Mouse (Mus musculus) 416B (cell line): ENCODE measurements around the gene Ehmt1.

Experiments used
- DNase-seq: peaks from one replicate; pipeline ENCODE4 v3.0.0; 2011; ENCODE audit warnings: low read depth

Ehmt1 gene

DNA sequence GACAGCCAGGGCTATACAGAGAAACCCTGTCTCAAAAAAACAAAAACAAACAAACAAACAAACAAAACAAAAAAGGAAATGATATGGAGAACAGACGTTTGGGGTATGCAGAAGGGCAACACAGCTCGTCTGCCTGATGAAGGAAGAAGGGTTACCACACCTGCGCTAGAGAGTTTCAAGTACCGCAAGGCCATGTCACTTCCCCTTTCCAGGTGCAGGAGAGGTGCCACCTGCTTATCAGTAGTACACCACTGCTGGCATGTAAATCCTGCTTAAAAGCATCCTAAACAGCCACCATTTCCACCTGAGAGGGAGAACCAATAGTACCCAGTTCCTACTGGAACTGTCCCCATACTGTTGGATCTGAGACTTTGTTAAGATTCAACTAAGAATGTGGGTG is 113.8 kb downstream of the Ehmt1 start:
- DNase-seq, result no peak

DNA sequence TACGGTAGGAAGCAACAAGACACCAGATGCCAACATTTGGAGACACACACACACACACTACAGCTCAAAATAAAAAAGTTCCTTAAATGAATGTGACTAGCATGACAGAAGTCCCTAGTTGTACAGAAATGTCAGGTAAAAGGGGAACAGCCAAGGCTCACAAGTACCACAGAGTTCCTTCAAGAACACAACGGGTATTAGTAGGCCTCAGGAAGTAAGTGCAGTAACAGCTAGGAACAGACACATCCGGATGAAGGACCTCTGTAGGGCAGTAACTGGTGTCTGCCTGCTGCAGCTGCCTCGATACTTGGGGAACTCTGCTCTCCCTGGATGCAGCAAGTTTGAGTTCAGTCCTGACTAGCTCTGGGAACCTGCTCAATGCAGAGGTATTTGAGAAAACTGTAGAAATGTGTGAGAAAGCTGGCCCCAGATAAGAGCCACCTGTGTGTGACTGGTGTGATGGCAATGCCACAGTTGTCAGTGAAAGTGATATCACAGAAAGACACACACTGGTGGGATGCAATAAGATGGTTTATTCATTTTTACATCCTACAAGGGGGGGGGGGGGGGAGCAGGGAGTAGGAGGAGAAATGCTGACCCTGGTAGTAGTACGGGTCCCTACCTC is 122.5 kb downstream of the Ehmt1 start:
- no peak for DNase-seq

DNA sequence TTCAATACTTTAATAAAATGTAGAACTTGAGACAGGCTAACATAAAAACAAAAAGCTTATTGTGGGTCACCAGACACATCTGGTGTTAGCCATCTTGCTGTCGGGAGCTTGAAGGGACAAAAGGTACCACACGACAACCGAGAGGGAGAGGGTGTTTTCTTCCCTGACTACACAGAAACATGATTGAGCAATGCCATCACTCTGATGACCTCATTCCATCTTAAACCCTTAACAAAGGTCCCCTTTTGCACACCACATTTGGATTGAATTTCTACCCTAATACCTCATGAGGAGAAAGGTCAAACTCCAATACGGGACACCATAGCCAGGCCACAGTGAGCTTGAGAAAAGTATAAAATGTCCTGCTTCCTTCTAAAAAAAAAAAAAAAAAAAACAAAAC is 132.2 kb downstream of the Ehmt1 start:
- no peak for DNase-seq

DNA sequence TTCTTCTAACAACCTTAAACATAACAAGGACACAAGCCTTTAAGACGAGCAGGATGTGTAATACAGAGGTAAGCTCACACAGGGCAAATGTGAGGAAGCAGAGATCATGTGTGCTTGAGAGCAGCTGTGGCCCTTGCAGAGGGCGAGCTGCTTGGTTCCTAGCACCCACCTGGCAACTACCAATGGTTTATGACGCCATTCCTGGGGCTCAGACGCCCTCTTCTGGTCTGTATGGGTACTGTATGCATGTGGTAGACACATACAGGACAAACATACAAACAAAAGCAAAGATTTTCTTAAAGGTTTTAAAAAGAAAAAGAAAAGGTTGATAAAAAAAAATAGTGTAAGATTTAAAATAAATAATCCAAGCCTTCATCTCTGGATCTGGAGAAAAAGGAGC is 138.2 kb downstream of the Ehmt1 start:
- DNase-seq, result no peak

DNA sequence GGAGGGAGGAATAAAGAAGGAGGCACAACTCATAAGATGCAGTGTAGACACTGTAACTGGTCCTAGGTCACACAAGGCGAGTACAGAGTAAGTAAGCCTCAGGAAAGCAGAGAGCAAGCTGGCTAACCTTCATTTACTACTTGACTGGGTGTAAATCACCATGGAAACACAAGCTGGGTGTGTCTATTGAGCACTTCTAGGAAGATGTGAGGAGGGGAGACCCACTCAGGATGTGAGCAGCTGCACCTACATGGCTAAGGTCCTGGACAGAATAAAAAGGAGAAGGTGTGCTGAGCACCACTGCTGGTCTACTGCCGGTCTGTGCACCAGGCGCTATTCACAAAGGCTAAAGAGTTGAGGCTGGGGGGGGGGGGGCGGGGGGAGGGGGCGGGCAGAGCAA is 142.6 kb downstream of the Ehmt1 start:
- DNase-seq, result no peak

DNA sequence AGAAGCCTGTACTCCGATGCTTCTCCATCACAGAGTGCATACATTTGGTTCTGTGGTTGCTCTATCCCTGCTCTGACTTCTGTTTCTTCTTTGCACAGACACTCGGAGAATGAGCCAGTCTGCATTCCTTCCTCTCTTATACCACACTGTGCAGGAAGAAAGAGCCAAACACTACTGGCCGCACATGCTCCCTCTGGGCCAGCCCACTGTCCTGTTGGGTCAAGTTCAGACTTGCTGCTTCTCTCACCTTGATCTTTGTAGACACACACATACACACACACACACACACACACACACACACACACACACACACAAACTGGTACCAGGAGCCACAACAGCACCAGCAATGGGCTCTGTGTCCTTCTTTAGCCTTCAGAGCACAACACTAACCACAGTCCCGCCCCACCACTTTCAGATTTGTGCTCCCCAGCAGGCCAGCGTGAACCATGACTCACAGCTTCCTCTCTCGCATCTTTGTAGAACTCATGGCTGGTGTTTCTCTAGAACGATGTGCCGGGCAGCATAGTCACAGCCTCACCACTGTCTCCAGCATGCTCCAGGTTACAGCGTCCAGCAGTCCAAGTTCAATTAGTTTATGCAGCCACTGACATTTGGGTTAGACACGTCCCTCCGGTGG is 143.3 kb downstream of the Ehmt1 start:
- DNase-seq, result peak; percentile 82

DNA sequence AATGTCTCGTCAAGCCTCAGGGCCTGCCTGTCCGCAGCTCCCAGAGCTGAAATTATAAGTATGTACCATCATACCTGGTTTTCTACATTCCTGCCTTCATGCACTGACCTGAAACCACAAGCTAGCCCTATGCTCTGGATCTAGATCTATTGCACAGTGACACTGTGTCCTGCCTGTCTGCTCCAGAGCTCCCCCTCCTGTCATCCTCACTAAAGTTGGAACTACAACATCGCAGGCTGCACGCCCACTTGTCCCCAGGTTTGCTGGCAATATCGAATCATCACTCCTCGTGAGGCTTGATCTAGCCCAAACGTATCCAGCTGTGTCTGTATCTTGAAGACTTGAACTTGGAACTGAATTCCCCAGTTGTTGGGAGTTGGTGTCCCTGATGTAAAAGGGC is 144.6 kb downstream of the Ehmt1 start:
- DNase-seq, result peak; percentile 27

DNA sequence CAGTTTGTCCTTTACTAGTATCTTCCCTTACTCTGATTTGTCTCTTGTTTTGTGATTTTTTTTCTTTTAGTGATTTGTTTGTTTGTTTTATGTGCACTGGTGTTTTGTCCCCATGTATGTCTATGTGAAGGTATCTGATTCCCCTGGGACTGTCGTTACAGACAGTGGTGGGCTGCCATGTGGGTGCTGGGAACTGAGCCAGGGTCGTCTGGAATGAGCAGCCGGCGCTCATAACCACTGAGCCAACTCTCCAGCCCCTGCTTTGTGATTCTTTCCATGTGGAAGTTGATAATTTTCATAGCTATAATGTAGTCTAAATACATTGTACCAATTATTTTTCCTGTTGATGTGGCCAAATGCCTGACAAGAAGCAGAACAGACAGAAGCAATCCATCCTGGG is 148.6 kb downstream of the Ehmt1 start:
- no peak for DNase-seq

DNA sequence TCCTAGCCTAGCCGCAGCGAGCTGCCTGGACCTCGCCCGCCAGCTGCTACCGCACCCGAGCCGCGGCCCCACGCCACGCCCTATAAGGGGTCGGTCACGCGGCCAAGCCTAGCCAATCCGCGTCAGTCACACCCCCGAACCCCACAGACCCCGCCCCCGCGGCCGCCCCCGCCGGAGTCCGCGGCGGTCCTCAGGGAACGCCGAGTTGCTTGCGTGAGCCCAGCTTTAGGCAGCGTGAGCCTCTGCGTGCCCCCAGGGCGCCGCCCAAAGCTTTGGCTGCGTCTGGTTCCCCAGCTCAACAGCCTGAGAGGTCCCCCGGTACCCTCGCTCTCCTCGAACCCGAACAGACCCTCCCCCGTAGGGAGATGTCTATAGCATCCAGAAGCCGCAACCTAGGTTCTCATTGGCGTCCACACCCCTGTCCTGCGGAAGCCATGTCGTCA is 156.3 kb downstream of the Ehmt1 start, which contains the start of gene Cacna1b:
Gene Cacna1b (minus strand): TSS at position 38 of the 443 bp plus-strand sequence.
- DNase-seq, result no peak

DNA sequence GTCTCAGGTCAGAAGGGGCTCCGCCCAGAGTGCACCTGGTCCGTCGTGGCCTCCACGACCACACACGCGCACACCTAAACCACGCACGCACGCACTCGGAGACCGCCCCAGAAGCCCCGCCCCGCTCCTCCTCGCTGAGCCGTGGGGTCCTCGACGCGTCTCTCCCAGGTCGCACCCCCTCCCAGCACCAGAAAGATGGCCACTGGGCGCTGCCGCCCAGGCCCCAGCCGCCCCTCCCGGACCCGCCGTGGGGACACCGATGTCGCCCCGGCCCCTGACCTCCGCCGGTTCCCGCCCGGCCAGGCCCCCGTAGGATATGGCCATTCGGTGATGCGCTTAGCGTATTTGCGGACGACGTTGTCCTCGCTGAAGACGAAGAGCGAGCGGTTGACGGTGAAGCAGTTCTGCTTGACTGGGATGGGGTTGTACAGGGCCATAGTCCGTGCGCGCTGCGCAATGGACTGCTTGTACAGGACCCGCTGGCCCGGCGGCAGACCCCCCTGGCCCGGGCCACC is 156.9 kb downstream of the Ehmt1 start:
- DNase-seq, result no peak

DNA sequence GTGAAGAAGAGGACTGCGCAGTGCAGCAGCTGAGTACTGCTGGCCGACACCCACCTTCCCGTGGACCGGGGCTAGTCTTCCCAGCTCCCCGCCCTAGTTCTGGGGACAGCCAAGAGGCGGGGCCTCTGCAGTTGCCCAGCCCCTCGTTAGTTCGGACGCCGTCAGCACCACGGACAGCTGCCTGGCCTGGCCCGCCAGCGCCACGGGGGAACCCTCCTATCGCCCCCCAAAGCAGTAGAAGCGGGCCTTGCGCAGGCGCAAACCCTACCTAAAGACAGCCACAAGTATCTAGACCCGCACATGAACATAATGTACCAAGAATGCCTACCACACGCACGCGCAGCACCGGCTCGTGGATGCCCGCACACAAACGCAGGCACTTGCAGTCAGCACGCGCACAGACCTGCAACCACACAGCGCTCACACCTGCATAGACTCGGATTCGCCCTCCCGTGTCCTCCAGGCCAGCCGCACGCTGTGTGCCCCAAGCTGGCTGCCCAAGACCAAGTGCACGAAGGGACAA is 157.4 kb downstream of the Ehmt1 start:
- DNase-seq, result no peak

DNA sequence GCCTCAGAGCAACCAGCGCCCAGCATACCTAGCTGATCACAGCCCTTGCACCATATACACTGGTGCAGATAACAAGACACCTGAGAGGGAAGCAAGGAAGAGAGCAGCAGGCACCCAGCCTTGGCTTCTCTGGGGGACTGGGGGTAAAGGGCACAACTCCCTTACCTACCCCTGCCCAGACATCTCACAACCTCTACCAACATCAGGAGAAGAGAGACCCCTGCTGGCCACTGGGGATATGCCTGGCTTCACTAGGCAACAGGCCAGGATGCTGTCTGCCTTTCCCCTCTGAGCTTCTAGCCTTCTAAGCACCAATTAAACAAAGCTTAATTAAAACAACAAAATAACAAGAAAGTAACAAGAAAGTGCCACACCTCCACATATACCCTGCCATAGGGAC is 164.1 kb downstream of the Ehmt1 start:
- DNase-seq, result peak; percentile 52

DNA sequence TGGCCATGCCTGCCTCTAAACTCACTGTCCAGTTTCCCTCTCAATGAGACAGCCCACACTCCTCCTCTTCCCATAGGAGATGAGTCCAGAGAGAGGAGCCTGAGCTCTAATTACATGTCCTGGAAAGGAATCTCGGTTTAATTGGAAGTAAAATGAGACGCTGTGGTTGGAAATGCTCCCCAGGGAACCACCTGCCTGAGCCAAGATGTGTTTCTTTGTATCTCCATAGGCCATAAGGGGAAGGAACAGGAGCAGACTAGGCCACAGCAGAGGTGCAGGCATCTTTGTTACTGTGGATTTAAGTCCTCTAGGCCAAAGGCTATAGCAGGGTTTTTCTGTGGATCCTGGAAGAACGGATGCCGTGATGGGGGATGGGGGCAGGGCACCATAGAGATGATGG is 166.8 kb downstream of the Ehmt1 start:
- DNase-seq, result no peak

DNA sequence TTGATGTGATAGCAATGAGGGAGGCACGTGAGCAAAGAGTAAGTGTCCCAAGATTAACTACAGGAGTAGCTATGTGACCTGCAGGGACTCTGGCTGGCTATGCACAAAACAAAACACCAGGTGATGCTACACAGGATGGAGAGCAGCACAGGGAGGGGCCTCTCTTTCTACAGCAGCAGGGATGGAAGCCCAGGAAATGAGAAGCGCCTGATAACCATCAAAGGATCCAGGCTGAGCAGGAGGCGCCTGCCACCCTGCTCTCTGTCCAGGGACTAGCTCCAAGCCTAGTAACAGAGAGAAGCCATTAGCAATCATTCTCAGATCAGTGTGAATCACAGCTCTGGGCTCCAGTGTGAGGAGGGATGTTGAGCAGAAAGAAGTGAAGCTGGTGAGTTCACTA is 169.4 kb downstream of the Ehmt1 start:
- DNase-seq, result no peak

DNA sequence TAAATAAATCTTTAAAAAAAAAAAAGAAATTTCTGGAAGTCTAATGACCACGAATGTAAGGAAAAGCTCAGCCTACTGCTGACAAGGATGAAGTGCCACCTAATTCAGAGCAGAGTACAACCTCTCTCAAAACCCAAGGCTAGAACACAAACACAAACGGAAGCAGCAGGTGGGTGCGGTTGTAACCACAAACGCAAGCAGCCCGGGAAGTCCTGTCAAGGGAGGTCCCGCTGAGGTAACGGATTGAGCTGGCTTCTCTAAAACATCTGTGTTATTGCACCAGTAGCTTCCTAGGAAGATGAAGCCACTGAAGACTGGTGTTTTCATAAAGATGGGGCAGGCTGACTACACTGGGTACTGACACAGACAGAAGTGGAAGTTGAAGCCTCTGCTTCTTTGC is 171.5 kb downstream of the Ehmt1 start:
- peak; percentile 78 for DNase-seq
